Mouse (Mus musculus) liver, embryonic 12.5 days (tissue): Measurements from ENCODE around the gene Larp1b. TPM values are rescaled to one million over a fixed set of nuclear protein-coding genes. Genes with fewer than 3 reads are reported as not detected.

Source experiments
- ATAC-seq: fragments of 200-750 bp; cut with Nextera tagmentation; 2 replicates; pipeline ENCODE4 v1.8.0; 2017; ENCODE audit warnings: moderate number of reproducible peaks, mild to moderate bottlenecking, moderate library complexity
- H3K27ac ChIP-seq: fragments of 300-500 bp; sonication (generic); 2 replicates; pipeline ENCODE4 v1.5.1; 2016; ENCODE audit warnings: mild to moderate bottlenecking
- H3K27me3 ChIP-seq: fragments of 300-500 bp; sonication (generic); replicated peaks from 2 replicates; pipeline ENCODE4 v1.6.1; 2016; ENCODE audit warnings: mild to moderate bottlenecking, moderate library complexity
- H3K36me3 ChIP-seq: fragments of 300-500 bp; sonication (generic); 2 replicates; pipeline ENCODE4 v1.6.1; 2016; ENCODE audit warnings: mild to moderate bottlenecking, moderate library complexity
- H3K4me1 ChIP-seq: fragments of 300-500 bp; sonication (generic); 2 replicates; pipeline ENCODE4 v1.6.1; 2016
- H3K4me2 ChIP-seq: fragments of 300-500 bp; sonication (generic); 2 replicates; pipeline ENCODE4 v1.6.1; 2016; ENCODE audit warnings: mild to moderate bottlenecking, moderate library complexity
- H3K4me3 ChIP-seq: fragments of 300-500 bp; sonication (generic); 2 replicates; pipeline ENCODE4 v1.5.1; 2016; ENCODE audit warnings: mild to moderate bottlenecking, moderate library complexity
- H3K9ac ChIP-seq: fragments of 300-500 bp; sonication (generic); 2 replicates; pipeline ENCODE4 v1.6.1; 2016; ENCODE audit warnings: mild to moderate bottlenecking, moderate library complexity
- H3K9me3 ChIP-seq: fragments of 300-500 bp; sonication (generic); replicated peaks from 2 replicates; pipeline ENCODE4 v1.6.1; 2016; ENCODE audit warnings: mild to moderate bottlenecking, moderate library complexity
- WGBS: fragments of 180-500 bp; shearing (Covaris S2); methylation state at CpG from one replicate; pipeline ENCODE4 v1.1.7; 2016; ENCODE audit not compliant: insufficient replicate concordance; 5-methylcytosine and 5-hydroxymethylcytosine counted together
- polyA plus RNA-seq: library from polyadenylated mRNA; unstranded; fragments of >200 nt; fragmentation: Nextera tagmentation; extraction: Ambion mirVana; gene quantifications from 2 replicates; pipeline ENCODE4 v1.2.1, GENCODE M21; 2016

Larp1b gene
- polyA plus RNA-seq, 1 experiment from 2014 or later, result 10.2 TPM

DNA sequence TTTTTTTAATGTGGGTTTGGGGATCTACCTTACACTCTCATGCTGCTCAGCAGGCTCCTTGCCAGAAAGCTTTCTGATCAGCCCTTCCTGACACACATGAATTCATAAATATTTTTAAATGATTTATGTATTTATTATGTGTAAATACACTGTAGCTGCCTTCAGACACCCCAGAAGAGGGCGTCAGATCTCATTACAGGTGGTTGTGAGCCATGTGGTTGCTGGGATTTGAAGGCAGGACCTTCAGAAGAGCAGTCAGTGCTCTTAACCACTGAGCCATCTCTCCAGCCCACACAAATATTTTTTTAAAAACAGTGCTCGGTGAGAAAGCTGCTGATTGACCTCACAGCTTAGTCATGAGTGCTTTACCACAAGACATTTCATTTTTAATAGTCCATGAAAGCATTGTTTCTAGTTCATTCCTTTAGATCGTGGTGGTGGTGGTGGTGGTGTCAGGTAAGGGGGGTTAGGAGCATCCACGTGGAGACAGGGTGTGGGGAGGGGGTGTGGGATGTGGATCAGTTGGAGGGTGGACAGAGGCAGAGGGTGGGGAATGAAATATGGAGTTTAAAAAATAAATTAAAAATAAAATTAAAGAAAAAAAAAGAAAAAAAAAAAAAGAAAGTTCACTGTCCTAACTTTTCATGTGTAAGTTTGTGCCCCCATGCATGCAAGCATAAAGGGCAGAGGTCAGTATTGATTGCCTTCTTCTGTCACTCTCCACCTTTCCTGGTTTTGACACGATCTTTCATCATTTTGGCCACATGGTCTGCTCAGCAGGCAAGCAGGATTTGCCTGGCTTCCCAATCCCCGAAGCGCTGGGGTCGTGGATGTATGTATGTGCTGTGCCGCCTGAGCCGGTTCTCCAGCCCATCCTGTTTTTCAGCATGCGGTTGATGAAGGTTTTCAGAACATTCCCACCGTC, 81.9 kb downstream of the Larp1b start:
- ATAC-seq, result no peak
- WGBS, result 64% methylated on average over 12 of the region's 12 CpGs
- H3K9me3 ChIP-seq, result no peaks in the 10 kb centered on the region

GRCm38 (mm10) chr3:41038297-41038916, 88.8 kb downstream of the Larp1b start:
- ATAC-seq, result no peak
- Histone ChIP-seq H3K9ac (no peak overlapping the region), H3K27me3 (no peaks in the 10 kb centered on the region), H3K9me3 (no peaks in the 10 kb centered on the region), H3K4me2 (no peak overlapping the region), H3K27ac (no peak overlapping the region), H3K4me3 (no peak overlapping the region), H3K36me3 (no peaks in the 10 kb centered on the region), H3K4me1 (no peaks in the 10 kb centered on the region; the same call in 1 of the 2 replicates)
- 70% methylated on average over 5 of the region's 5 CpGs for WGBS

More for the DNA sequence above, 81.9 kb downstream of the Larp1b start:
- Histone ChIP-seq H3K9ac (no peak overlapping the region), H3K27ac (no peak overlapping the region), H3K36me3 (no peaks in the 10 kb centered on the region), H3K4me3 (no peak overlapping the region), H3K4me2 (no peak overlapping the region), H3K27me3 (no peaks in the 10 kb centered on the region), H3K4me1 (no peaks in the 10 kb centered on the region)

DNA sequence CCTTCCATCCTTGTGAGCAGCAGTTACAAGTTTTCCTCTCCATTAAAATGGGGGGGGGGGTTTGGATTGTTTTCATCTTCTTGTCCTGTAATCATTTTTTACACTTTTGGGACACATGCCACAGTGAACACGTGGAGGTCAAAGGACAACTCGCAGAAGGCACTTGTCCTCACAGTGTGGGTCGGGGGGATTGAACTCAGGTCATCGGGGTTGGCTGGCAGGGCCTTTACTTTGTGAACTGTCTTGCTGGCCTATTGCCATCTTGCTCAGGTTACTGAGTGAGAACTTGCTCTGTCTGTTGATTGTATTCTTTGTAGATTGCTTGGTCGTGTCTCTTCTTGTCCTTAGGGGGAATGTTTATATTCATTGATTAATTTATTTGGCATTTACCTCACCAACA, 91.6 kb downstream of the Larp1b start:
- Histone ChIP-seq H3K4me2 (no peak overlapping the region), H3K27me3 (no peaks in the 10 kb centered on the region), H3K9ac (no peak overlapping the region), H3K4me1 (peaks cover 9% of the 10 kb centered on the region), H3K4me3 (no peak overlapping the region), H3K9me3 (no peaks in the 10 kb centered on the region), H3K27ac (no peak overlapping the region), H3K36me3 (no peaks in the 10 kb centered on the region)
- WGBS, result 59% methylated on average over 5 of the region's 5 CpGs
- no peak for ATAC-seq

GRCm38 (mm10) chr3:41042195-41042938, 92.7 kb downstream of the Larp1b start:
- H3K36me3 ChIP-seq, result no peaks in the 10 kb centered on the region
- H3K4me2 ChIP-seq, result no peak overlapping the region
- H3K9me3 ChIP-seq, result no peaks in the 10 kb centered on the region
- H3K27ac ChIP-seq, result no peak overlapping the region
- no peak for ATAC-seq
- peaks cover 9% of the 10 kb centered on the region for H3K4me1 ChIP-seq
- WGBS, result 69% methylated on average over 4 of the region's 4 CpGs
- H3K27me3 ChIP-seq, result no peaks in the 10 kb centered on the region
- H3K9ac ChIP-seq, result no peak overlapping the region
- no peak overlapping the region for H3K4me3 ChIP-seq

DNA sequence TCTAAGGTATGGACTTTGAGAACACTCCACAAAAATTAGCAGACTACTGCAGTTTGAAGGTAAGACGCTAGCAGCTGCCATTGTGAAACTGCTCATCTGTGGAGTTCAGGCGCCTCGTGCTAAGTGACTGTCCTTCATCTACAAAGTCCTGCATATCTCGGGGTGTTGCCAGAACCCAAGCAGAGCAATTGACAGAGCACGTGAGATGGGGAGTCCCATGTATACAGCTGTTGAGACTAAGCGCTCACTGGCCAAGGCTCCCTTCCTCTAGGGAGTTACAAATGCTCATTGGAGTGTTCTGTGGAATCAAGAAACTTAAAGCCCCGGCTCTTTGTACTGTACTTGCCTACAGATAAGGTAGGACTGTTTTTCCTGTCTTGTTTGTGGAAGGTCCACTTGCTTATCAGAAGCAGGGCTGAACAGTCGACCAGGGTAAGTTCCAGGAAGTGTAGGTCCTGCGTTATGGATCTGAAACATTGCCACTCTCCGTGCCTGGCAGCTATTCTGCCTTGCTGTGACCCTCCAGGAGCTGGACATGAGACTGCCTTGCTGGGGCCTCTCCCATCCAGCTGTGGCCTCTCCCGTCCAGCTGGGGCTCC, 94.2 kb downstream of the Larp1b start:
- H3K4me2 ChIP-seq, result peak overlapping the region; percentile 29; the same call in 1 of the 2 replicates
- H3K27me3 ChIP-seq, result no peaks in the 10 kb centered on the region
- peak overlapping the region; percentile 35; the same call in 1 of the 2 replicates for H3K9ac ChIP-seq
- no peak overlapping the region for H3K4me3 ChIP-seq
- no peak overlapping the region for H3K27ac ChIP-seq
- 37% methylated on average over 11 of the region's 11 CpGs for WGBS
- no peaks in the 10 kb centered on the region for H3K9me3 ChIP-seq
- no peaks in the 10 kb centered on the region for H3K36me3 ChIP-seq
- peaks cover 9% of the 10 kb centered on the region for H3K4me1 ChIP-seq
- peak; percentile 44; the same call in 1 of the 2 replicates for ATAC-seq

- H3K36me3 ChIP-seq, result no peaks in the 10 kb centered on the region
- no peak overlapping the region for H3K9ac ChIP-seq
- no peaks in the 10 kb centered on the region for H3K27me3 ChIP-seq
- no peak overlapping the region for H3K4me2 ChIP-seq
- WGBS, result 72% methylated on average over 6 of the region's 6 CpGs
- no peaks in the 10 kb centered on the region for H3K9me3 ChIP-seq
- ATAC-seq, result no peak
- no peak overlapping the region for H3K4me3 ChIP-seq
- peaks cover 9% of the 10 kb centered on the region for H3K4me1 ChIP-seq
- H3K27ac ChIP-seq, result no peak overlapping the region
Measured at GRCm38 (mm10) chr3:41047838-41048237, 98.2 kb downstream of the Larp1b start.

GRCm38 (mm10) chr3:41053334-41053733, 103.7 kb downstream of the Larp1b start:
- no peaks in the 10 kb centered on the region for H3K4me1 ChIP-seq
- H3K27me3 ChIP-seq, result no peaks in the 10 kb centered on the region
- ATAC-seq, result no peak
- H3K4me3 ChIP-seq, result no peak overlapping the region
- no peaks in the 10 kb centered on the region for H3K36me3 ChIP-seq
- 74% methylated on average over 3 of the region's 3 CpGs for WGBS
- H3K9me3 ChIP-seq, result no peaks in the 10 kb centered on the region
- no peak overlapping the region for H3K4me2 ChIP-seq
- H3K27ac ChIP-seq, result no peak overlapping the region
- no peak overlapping the region for H3K9ac ChIP-seq

DNA sequence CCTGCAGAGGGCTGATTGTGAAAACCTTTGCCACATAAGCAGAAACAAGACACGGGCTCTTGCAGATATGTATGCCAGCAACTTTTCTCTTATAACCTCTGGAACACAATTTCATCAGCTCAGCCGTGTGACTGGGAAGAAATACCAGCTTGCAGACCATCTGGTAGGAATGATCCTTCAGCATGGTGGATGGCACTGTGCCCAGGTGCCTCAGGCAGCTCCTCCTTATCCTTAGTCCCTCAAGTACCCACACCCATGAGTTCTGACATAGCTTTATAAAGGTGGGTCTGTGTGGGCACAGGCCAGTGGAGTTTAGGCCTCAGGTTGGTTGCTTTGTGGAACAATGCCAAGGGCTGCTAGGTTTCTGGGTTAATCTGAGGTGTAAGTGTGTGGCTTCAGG, 108.8 kb downstream of the Larp1b start:
- 68% methylated on average over 2 of the region's 2 CpGs for WGBS
- no peak for ATAC-seq
- Histone ChIP-seq H3K27me3 (no peaks in the 10 kb centered on the region), H3K4me2 (no peak overlapping the region), H3K4me3 (no peak overlapping the region), H3K9me3 (no peaks in the 10 kb centered on the region), H3K9ac (no peak overlapping the region), H3K4me1 (no peaks in the 10 kb centered on the region), H3K27ac (no peak overlapping the region), H3K36me3 (no peaks in the 10 kb centered on the region)

DNA sequence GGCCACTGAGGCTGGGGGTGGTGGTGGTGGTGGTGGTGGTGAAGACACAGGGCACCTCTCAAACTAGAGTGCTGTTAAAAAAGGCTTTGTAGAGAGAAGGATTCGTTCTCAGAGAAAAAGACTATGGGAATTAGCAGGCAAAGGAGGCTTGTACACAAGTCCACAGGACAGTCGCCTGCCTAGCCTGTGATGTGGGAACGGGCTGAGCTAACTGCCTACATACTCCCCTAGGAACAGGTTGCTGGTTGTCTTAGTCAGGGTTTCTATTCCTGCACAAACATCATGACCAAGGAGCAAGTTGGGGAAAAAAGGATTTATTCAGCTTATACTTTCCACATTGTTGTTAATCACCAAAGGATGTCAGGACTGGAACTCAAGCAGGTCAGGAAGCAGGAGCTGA, 109.6 kb downstream of the Larp1b start:
- Histone ChIP-seq H3K9me3 (no peaks in the 10 kb centered on the region), H3K4me3 (no peak overlapping the region), H3K27me3 (no peaks in the 10 kb centered on the region), H3K27ac (no peak overlapping the region), H3K36me3 (peaks cover 8% of the 10 kb centered on the region), H3K4me1 (no peaks in the 10 kb centered on the region), H3K4me2 (no peak overlapping the region), H3K9ac (no peak overlapping the region)
- 61% methylated on average over 3 of the region's 3 CpGs for WGBS
- ATAC-seq, result no peak

- H3K9me3 ChIP-seq, result no peaks in the 10 kb centered on the region
- H3K4me2 ChIP-seq, result no peak overlapping the region
- H3K4me1 ChIP-seq, result no peaks in the 10 kb centered on the region
- H3K9ac ChIP-seq, result no peak overlapping the region
- no peaks in the 10 kb centered on the region for H3K27me3 ChIP-seq
- no peak overlapping the region for H3K27ac ChIP-seq
- 60% methylated on average over 3 of the region's 3 CpGs for WGBS
- peaks cover 25% of the 10 kb centered on the region for H3K36me3 ChIP-seq
- no peak overlapping the region for H3K4me3 ChIP-seq
- no peak for ATAC-seq
Measured at GRCm38 (mm10) chr3:41061831-41062565, 112.4 kb downstream of the Larp1b start.

DNA sequence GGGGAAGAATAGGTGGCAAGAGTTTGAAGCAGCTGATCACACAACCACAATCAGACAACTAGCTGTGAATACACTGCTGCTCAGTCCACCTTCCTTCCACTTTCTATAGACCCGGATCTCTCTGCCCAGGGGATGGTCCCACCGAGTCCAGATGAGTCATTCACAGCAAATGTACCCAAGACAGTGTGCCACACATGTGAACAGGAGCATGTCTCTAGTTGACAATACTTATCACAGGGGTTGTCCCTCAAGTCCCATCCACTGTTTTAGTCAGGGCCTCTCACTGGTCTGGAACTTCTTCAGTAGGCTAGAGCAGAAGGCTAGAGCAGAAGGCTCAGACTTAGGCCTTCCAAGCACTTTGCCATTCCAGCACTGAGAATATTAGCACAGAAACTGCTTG, 113.1 kb downstream of the Larp1b start:
- Histone ChIP-seq H3K9ac (no peak overlapping the region), H3K9me3 (no peaks in the 10 kb centered on the region), H3K4me2 (no peak overlapping the region), H3K4me3 (no peak overlapping the region), H3K4me1 (no peaks in the 10 kb centered on the region), H3K36me3 (peaks cover 33% of the 10 kb centered on the region), H3K27ac (no peak overlapping the region), H3K27me3 (no peaks in the 10 kb centered on the region)
- no peak for ATAC-seq
- 82% methylated on average over 2 of the region's 2 CpGs for WGBS
